Mouse (Mus musculus): ENCODE measurements around the gene Krt39.

The Krt39 gene

GRCm38 (mm10) chr11:99471946-99472345 lies 49.2 kb downstream of the Krt39 start:
- no peak for DNase-seq (ENCODE audit: low spot score in 2 of 2)

GRCm38 (mm10) chr11:99469228-99469627 lies 51.9 kb downstream of the Krt39 start:
- no peak for DNase-seq (ENCODE audit: low spot score in 2 of 2)

- DNase-seq (ENCODE audit: low spot score in 2 of 2) = no peak
Observed at GRCm38 (mm10) chr11:99468566-99468965, 52.6 kb downstream of the Krt39 start.

GRCm38 (mm10) chr11:99466316-99466715 lies 54.8 kb downstream of the Krt39 start:
- no peak for DNase-seq (ENCODE audit: low spot score in 2 of 2)

GRCm38 (mm10) chr11:99464836-99465235 lies 56.3 kb downstream of the Krt39 start:
- peak; percentile 55 to 78 for DNase-seq (ENCODE audit: low spot score in 2 of 2)

Measured in frontal cortex, postnatal 10 days (tissue).